Mouse (Mus musculus): ENCODE measurements around the gene Ahctf1.

GRCm38 (mm10) chr1:179804140-179804881, 831 bp upstream of the Ahctf1 start:
- TF ChIP-seq FOSL1 (IDR thresholded peaks at IDR 0.05; ENCODE audit: insufficient read depth, low read length, poor library complexity, severe bottlenecking) (no peak), CTCF (IDR thresholded peaks at IDR 0.05; ENCODE audit: control insufficient read depth, insufficient read depth, insufficient read length) (no peak), USF1 (IDR thresholded peaks at IDR 0.05; ENCODE audit: low read depth) (no peak), MYOG (IDR thresholded peaks at IDR 0.05; ENCODE audit: control insufficient read depth, extremely low read depth, insufficient read length) (no peak), MYOD1 (IDR thresholded peaks at IDR 0.05; ENCODE audit: control insufficient read depth, insufficient read length, low read depth) (no peak), CEBPB (IDR thresholded peaks at IDR 0.05; ENCODE audit: low read depth) (no peak)
